Mouse (Mus musculus): ENCODE measurements around the gene Inafm2.
A peak's percentile ranks its signal among the peaks of the same experiment; 100 is the strongest.

The Inafm2 gene

DNA sequence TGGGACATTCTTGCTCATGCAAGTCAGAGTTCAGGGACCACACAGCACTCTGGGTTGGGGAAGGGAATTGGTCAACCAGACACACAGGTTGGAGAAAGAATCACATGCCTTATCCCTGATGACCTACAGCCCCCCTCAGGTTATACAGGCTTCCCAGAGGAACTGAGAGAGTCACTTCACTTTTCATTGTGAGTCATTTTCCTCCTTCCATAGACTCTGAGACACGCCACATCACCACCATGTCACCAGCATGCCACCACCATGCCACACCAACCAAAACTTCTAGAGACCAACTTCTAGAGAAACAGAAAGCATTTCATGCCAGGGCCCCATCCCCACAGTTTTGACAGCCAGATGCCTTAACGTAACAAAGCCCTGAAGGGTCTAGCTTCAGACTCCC is 18.7 kb upstream of the Inafm2 start:
- DNase-seq (ENCODE audit: low read depth), result no peak

DNA sequence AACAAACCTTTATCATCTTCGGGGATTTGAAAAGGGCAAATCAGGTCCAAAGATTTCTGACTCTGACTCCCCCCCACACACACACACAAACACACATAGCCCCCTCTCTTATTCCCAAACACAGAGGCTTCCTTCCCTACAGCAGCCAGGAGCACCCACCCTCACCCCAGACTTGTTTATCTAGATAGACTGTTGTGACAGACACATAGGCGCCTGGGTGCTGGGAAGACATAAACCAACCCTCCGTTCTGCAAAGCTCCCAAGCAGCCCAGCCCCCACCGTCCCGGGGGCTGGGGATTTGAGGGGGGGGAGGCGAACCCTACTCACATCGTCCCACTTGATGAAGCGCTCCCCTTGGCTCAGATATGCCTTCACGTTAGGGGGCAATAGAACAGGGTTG is 17.6 kb upstream of the Inafm2 start:
- no peak for DNase-seq (ENCODE audit: low read depth)

DNA sequence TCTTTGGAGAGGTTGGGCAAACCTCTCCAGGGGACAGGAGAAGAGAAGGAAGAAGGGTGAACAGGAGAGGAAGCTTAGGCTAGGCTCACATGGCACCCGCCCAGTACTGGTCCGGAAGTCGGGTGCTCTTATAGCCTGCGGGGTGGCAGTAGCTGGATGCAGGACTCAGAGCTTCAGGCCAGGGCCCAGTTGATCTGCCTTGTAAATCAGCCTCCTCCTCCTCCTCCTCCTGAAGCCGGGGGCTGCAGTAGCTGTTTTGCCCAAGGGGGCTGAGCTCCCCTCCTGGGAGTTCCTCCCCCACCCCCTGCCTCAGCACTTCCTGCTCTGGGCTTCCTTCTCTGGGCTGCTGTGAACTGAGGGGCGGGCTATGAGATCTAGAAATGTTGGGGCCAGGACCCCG is 17.2 kb upstream of the Inafm2 start, which contains the start of gene Plcb2:
Plcb2 (minus strand) TSS at position 102 of the 400 bp plus-strand sequence.
- peak; percentile 73 for DNase-seq (ENCODE audit: low read depth)

DNA sequence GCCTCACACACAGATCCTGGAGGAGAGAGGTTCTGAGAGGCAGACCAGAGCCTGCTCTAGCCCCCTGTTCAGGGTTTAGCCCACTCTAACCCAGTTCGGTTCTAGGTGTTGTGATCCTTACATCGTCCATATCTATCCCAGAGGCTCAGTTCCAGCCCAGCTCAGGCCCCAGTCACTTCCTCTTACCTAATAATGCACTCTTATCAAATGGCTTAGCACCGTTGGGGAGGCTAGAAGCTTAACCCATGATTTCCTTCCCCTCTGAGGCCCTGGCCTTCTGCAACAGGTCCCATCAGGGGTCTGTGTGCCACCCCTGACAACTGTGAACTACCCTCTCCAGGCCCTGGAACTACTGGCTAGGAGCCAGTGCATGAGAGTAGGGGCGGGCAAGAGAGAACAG is 16.4 kb upstream of the Inafm2 start:
- no peak for DNase-seq (ENCODE audit: low read depth)

DNA sequence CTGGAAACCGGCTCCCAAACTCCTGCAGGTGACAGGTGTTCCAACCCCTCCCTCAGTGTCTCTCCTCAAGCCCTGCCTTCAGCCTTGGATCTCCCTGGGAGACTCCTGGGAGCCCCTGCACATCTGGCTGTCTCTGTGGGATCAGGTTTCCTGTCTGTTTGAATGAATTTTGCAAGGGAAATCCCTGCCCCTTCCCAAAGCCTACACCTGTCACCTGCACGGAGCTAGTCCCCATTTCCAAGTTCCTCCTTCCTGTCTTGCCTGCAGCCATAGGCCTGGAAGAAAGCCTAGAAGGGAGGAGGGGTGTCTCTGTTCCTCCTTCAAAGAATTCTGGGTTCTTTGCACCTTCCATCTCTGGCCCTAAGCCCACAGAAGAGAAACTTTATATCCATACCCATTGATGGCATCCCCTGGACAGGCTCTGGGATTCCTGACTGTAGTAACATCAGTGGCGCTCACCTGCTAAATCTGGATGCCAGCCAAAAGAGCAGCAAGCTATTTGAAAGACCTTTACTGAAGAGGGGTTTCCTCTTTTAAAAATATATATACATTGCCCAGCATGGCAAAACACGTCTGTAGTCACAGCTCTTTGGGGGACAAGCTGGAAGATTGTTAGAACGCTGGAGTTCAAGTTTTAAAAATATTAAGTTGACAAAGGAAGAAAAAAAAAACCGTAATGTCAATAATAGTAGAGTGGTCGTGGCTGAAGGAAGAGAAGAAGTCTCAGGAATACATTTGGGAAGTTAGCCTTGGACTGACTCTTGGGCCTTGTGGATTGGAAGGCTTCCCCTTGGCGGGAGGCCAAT is 15.5 kb upstream of the Inafm2 start:
- no peak for DNase-seq (ENCODE audit: low read depth)

DNA sequence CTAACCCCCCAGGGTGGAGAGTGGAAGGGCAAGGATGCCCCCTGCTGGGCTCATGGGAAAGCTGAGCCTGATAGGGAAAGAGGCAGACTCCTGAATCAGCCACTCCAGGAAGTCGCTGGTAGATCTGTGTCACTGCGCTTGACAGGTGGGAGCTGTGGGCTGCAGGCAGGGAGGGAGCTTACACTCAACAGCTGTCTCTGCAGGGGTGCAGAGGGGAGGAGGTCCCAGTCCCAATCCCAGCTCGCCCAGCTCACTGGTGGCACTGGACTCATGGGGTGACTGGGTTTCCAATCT is 15.0 kb upstream of the Inafm2 start:
- peak; percentile 61 for DNase-seq (ENCODE audit: low read depth)

DNA sequence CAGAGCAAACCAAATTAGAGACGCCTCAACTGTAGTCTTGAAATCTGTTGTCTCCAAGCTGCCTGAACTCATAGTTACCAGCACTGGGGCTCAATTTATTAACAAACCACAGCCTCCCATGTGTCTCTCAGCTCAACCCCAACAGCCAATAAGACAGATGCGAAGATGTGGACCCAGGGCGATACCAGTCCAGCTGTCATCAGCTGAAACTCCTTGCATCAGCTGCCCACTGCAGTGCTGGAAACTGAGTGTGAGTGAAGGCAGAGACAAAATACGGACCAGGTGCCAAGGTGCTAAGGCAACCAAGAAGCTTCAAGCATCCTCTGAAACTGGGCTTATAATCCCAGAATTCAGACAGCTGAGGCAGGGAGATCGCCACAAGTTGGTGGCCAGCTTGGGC is 13.6 kb upstream of the Inafm2 start:
- DNase-seq (ENCODE audit: low read depth), result no peak

DNA sequence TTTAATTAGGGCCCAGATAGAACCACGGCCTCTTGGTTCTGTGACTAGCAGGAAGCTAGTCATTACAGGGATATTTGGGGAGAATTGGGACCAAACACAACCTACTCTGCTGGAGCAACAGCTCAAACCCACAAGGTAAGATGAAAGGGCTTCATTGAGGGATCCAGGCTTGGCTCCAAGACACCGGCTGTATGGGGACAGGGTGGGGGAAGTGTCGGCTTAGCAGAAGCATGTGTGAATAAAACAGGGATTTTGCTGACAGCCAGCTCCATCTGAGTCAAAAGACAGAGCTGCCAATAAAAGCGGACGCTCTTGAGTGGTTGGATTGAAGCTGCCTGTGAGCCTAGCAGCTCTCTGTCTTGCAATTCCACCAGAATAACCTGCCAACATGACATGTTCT is 12.2 kb upstream of the Inafm2 start:
- no peak for DNase-seq (ENCODE audit: low read depth)

DNA sequence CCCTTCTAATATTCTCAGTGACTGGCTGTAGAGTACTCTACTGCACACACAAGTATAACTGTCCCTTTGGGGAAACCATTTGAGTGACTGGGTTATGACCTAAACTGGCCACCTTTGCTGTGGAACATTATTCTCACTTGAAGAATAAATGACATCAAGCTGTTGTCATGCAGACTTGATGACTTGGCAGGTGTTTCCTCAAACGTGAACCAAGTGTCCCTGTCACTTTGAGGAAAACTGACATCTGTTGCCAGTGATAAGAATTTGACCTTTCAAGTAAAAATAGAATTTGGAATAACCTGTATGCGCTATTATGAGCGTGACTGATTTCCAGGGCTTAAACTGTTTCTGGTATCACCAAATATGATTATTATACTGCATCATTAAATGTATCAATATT is 5.2 kb upstream of the Inafm2 start:
- DNase-seq (ENCODE audit: low read depth), result no peak

DNA sequence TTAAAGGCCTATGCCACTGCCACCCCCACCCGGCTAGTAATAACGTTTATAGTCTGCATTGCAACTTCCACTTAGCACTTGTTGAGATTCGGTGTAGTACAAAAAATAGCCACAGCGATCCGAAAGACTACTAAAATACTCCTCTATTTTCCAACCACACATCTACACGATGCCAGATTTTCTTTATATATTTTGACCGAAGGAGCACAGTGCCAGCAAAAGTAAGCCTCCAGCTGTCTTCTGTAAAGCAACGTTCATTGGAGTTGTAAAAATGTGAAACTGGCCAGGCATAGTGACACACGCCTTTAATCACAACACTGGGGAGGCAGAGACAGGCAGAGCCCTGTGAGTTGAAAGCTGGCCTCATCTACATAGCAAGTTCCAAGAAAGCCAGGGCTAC is 4.4 kb upstream of the Inafm2 start:
- DNase-seq (ENCODE audit: low read depth), result no peak

DNA sequence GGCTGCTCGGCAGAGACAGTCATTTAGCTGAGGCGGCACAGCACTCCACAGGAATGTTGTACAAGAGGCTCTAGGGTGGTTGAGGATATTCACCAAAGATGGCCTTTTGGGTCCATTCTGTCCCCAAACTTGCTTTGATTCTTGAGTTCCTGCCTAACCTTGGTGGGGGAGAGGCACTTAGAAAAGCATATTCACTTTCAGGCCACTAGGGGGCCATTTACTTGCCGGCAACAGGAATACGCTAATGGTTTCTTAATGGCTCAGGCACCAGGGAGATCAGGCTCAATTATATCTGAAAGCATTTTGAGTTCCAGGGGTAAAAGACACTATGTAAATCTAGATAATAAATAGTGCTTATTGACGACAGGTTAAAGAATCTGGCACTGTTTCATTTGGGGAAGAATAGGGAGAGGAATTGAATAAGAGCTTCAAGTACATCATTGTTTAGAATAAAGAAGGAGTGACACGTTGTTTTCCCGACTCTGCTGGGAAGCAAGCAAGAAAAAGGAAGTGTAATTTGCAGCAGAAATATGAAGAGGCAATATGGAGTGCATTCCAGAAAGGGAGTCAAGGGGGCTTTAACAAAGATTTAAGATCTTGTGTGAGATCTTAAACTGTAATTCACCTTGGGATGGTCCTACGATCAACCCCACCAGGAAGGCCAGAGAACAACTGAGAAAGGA is 2.2 kb upstream of the Inafm2 start:
- peak; percentile 81 for DNase-seq (ENCODE audit: low read depth)

DNA sequence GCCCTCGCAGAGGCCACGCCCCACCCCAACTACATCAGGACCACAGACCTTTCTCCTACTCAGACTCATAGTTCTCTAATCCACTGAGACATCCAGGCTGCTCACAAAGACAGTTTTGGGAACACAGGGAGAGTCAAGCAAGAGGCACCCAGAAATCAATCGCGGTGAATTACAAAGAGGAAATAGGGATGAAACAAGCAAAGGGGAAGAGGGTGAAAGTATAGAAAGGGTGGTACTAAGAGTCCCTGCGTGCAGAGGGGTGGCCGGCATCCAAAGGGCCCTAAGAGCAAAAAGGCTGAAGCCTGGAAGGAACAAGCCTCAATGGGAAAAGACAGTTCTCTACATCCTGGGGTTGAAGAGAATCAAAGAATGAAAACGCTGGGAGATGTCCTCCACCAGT is 937 bp upstream of the Inafm2 start:
- DNase-seq (ENCODE audit: low read depth), result no peak

DNA sequence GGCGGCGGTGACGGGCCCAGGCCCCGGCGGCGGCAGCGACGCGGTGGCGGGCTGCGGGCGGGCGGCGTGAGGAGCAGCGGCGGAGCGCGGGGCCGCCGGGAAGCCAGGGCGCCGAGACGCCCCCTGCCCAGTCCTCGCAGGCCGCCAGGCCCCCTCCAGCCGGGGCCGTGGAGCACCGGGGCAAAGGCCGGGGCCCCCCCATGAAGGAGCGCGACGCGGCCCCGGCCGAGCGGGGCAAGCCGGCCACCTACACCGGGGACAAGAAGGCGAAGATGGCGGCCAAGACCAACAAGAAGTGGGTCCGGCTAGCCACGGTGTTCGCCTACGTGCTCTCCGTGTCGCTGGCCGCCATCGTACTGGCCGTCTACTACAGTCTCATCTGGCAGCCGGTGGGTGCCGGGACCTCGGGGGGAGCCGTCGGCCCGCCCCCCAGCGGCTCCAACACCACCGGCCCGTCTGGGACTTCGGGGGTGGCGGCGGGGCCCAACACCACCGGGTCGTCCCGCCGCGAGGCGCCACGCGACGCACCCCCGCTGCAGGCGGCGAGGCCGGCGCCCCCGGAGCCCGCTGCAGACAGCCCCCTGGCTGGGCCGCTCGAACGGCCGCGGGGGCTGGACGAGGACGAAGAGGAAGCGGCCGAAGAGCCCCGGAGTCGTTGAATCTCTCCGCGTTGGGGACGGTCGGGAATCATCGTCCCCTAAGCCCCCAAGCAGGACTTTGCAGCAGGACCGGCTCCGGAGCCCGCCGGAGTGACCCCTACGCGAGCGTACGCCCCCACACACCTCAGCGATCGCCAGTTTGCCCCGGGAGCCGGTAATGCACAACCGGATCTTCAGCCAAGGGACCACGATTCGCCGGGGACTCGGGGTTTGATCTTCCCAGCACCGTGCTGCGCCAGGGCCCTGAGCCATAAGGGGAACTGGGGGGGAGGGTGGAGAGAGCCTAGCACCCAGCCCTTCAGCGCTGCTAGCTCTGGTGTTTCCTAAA is 650 bp downstream of the Inafm2 start:
- DNase-seq (ENCODE audit: low read depth), result peak; percentile 60

DNA sequence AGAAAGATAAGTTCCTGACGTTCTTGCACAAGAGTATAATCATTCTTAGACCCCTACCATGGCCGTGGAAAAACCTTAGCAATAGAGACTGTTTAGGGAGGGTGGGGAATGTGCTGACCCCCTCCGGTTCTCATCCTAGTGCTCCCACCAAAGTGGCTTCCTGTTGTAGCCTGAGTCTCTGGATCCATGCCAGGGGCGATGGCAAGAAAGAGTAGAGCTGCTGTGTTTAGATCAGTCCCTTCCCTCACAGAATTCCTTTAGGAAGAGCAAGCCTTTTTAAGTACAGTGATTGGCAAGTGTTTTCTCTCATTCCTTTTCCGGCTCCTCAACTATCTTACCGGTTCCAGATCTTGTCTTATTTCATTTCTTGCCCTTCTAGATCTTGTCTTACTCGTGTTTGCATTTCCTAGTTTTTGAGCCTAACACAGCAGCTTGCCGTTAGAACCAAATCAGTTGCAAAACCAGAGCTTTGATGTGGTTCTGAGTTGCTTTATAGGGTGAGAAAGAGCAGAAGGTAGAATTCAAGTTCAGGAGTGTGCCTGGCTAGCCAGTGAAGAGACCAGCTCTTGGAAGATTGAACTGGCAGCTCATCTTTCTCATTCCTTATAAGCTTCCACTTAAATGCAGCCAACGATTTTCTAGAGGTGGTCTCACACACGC is 1.9 kb downstream of the Inafm2 start:
- peak; percentile 77 for DNase-seq (ENCODE audit: low read depth)

DNA sequence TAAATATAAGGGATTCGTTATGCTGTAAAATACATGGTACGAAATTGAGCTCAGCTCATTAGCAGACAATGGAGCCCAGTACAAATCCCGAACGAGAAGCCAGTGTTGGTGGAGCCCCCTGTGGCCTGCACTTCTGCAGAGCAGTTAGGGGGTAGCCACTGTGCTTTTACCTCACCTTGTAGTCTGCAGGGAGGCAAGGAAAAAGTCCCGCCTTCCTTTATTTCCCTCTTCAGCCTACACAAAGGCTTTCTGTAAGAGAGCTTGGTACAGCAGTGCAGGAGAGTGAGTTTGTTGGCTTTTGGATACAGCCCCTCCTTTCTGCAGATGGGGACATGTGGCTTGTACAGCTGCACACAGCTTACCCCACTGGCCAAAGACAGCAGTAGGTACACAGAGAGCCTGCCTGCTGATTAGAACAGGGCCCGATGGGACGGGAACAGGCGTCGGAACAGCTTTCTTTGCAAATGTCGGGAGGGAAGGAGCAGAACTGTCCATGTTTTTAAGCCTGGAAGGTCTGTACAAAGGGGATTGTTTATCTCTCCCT is 3.9 kb downstream of the Inafm2 start:
- DNase-seq (ENCODE audit: low read depth), result no peak

DNA sequence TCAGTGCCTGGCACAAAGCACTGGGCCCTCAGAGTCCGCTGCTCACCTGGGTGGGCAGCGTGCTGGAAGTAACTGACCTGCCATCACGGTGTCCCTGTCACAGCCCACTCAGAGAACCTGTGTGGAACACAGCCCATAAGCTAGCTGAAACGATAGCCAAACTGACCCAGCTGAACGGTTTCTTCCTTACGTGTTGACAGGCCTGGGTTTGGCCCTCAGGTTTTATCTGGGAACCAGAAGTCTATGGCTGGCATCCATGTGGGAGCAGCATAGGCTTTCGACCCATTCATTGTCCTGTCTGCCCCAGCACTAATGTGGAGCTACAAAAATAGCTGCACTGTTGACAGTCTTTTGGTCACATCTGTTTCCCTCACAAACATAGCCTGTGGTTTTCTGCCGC is 4.9 kb downstream of the Inafm2 start:
- no peak for DNase-seq (ENCODE audit: low read depth)

DNA sequence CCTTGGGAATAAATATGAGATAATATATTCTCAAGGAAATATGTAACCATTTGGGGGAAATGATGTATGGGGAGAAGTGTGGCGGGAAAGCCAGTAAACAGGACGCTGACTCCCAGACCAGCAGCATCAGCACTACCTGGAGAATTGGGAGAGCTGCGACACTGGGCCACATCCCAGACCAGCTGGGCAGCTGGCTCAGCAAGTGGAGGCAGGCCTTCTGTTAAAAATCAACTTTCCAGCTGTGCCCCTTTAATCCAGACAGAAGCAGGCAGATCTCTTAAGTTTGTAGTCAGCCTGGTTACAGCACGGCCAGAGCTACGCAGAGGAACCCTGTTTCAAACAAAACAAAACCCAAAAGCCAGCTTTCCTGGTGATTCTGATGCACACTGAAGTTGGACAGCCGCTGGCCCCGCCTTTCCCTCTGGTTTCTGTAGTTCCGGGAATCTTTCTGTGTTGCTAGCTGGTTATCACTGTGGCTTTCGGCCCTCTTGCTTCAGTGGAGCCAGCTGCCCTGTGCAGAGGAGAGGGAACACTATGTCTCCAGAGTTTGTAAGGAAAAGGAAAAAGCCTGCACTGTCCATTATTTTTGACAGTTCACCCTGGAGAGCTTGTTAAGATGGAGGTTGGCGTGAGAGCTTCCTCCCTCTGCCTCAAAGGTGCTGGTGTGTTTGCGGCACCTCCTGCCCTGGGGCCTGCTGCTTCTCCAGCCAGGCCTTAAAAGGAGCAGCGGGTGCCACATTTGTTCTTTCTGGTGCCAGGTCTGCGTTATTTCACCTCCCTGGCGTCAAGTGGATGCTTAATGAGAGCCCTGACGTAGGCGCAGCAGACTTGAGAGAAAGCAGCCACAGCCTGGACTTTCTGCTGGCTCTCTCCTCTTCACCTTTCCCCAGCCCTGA is 6.6 kb downstream of the Inafm2 start:
- DNase-seq (ENCODE audit: low read depth), result no peak

DNA sequence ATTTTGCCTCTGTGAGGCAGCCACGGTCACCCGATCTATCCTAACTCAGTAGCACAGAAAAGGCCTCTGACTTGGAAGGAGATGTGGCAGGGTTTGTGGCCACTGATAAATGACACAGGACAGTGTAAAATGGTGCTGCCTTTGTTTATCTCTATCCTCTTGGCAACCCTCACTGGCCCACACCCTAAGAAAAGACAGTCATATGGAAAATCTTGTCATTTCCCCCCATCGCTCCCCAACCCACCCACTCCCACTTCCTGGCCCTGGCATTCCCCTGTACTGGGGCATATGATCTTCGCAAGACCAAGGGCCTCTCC is 7.2 kb downstream of the Inafm2 start:
- DNase-seq (ENCODE audit: low read depth), result no peak

DNA sequence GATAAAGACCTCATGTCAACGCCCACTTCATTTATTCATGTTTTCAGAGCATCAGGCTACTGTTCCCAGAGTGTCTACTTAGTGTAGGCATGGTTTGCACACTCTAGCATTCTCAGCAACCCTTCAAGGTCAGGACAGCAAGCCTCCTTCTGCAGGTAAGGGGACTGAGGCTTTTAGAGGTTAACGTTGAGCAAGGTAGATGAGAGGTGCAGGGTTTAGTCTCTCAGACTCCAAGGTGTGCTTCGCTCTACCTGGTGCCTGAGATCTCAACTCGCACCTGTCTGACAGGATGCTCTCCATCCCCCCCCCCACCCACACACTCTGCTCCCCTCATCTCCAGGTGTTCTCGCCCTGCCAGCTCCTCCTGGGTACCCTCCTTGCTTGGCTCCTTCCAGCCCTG is 8.6 kb downstream of the Inafm2 start:
- DNase-seq (ENCODE audit: low read depth), result no peak

DNA sequence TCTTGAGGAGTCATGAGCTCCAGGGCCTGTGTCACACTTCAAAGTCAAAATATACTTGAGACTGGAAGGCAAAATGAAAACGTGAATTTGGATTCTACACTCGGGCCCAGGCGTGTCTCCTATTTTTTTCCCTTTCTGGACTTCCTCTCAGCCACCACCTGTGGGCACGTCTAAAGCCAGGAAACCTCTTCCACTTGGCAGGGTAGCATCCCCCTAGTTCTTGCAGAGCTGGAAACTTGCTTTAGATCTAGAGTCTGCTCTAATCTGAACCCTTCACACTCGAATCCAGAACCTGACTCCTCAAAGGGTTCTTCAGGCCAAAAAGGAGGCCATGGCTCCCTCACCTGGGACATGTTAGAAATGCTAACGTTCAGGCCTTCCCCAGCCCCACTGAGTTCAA is 9.8 kb downstream of the Inafm2 start:
- DNase-seq (ENCODE audit: low read depth), result no peak

DNA sequence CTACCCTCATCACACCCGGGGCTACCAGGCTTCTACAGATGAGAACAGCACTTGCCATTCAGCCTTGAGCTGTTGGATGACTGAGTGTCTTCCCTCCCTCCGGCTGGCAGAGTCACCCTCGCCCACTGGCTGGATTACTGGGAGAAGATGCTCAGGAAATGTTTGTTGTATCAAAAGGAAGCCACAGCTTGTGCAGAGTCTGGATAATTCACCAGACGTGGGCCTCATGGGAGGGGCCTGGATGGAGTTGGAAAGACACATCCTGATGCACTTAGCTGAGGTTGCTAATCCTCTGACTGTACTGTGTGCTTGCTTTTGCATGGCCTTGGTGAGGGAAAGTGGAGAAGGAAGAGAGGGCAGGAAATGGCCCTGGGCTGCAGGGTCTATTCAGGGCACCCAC is 10.5 kb downstream of the Inafm2 start:
- DNase-seq (ENCODE audit: low read depth), result no peak

Measured in naive thymus-derived CD4-positive, alpha-beta T cell, adult 2 months (primary cell).